Mouse (Mus musculus): ENCODE measurements around the gene Mlec.

DNA sequence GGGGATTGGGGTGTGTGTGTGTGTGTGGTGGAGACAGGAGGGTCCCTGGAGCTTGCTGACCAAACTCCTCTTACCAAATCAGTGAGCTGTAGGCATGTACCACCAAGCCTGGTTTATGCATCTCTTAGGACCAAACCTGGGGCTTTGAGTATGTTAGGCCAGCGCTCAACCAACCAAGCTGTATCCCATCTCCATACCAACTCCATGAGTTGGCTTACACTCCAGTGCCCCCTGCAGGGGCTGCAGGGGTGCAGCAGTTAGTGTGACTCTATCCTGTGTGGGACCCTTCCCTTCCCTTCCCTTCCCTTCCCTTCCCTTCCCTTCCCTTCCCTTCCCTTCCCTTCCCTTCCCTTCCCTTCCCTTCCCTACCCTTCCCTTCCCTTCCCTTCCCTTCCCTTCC is 16.6 kb upstream of the Mlec start:
- TF ChIP-seq CTCF (IDR thresholded peaks at IDR 0.05; ENCODE audit: low read depth) (peak; percentile 28), EP300 (IDR thresholded peaks at IDR 0.05; ENCODE audit: low read depth) (no peak)
